In the genomic region with DNA sequence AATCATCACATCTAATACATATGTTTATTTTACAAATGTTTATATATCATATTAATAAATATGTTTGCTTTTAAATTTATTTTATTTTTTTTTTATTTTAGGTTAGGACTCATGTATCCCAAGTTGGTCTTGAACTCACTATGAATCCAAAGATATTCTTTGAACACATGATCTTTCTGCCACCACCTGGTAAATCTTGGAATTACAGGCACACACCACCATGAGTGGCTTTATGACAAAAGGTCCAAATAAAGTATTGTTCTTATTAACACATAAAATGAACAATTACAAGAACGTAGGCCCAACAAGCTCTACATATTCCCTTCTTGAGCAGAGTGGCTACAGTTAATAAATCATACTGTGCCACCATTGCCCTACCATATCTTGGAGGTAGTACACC, we compare ENCODE assay signal across 12 mouse cellular contexts.
DNase-seq lines count a peak whose midpoint lies in the region; ATAC-seq and TF ChIP-seq lines count a peak whose summit lies in the region.
"Had no signal": no experiment of that assay in that cellular context is flagged by ENCODE, and none has a peak within 500 bp of the region (broad histone marks: within the 10 kb centered on the region; RNA-seq: fewer than 3 reads in every experiment).

No protein-coding gene starts in this region.

- H3K4me3 ChIP-seq in layer of hippocampus, adult 2 months, result no peak overlapping the region
- no peak overlapping the region for H3K4me3 ChIP-seq in limb, embryonic 10.5 days
- H3K4me3 ChIP-seq: forebrain, embryonic 12.5 days; liver, embryonic 15.5 days had no signal

- ATAC-seq in cerebellum, adult (ENCODE audit: insufficient number of reproducible peaks, low FRiP score, low TSS enrichment), result no peak
- ATAC-seq: inflammation-experienced regulatory T-cells, adult 6 months had no signal

- H3K4me1 ChIP-seq in limb, embryonic 10.5 days, result no peaks in the 10 kb centered on the region
- H3K4me1 ChIP-seq: forebrain, embryonic 12.5 days; liver, embryonic 15.5 days had no signal

- peak; percentile 68 for TF ChIP-seq CTCF in layer of hippocampus, adult 2 months (conservative IDR thresholded peaks at IDR 0.05)

- DNase-seq in cerebellum, postnatal 14 days, result peak; percentile 17 to 33
- DNase-seq in layer of hippocampus, adult 2 months (ENCODE audit: low spot score in 2 of 2), result no peak
- no peak for DNase-seq in layer of hippocampus, adult 9-10 months (ENCODE audit: low spot score)
- peak; percentile 3 for DNase-seq in thymus, postnatal 4 days
- no peak for DNase-seq in thymus, postnatal 0 days (ENCODE audit: low spot score)
- DNase-seq in limb, embryonic 10.5 days (ENCODE audit: low spot score), result no peak
- no peak for DNase-seq in urinary bladder, postnatal 10 days (ENCODE audit: low spot score)
- DNase-seq: spleen, adult 18-20 months had no signal

- peak overlapping the region; percentile 88 for H3K27ac ChIP-seq in layer of hippocampus, adult 2 months
- H3K27ac ChIP-seq in limb, embryonic 10.5 days, result no peak overlapping the region
- H3K27ac ChIP-seq: forebrain, embryonic 12.5 days; liver, embryonic 15.5 days had no signal

- H3K27me3 ChIP-seq in limb, embryonic 10.5 days (ENCODE audit: low read depth, poor library complexity, severe bottlenecking), result no peaks in the 10 kb centered on the region
- H3K27me3 ChIP-seq: forebrain, embryonic 12.5 days; liver, embryonic 15.5 days had no signal

- no peaks in the 10 kb centered on the region for H3K36me3 ChIP-seq in limb, embryonic 10.5 days
- H3K36me3 ChIP-seq: forebrain, embryonic 12.5 days; liver, embryonic 15.5 days had no signal

- no peaks in the 10 kb centered on the region for H3K9me3 ChIP-seq in limb, embryonic 10.5 days (replicated peaks)
- H3K9me3 ChIP-seq: forebrain, embryonic 12.5 days; liver, embryonic 15.5 days had no signal

- 67% methylated on average over 1 of the region's 1 CpGs for WGBS in limb, embryonic 10.5 days

Comparison
In these comparisons a context has a peak if more than half of its experiments do, and no peak if none do; other contexts are left out.
1. DNase-seq: peak in cerebellum, postnatal 14 days (2 of 2) and thymus, postnatal 4 days (single experiment); none in layer of hippocampus, adult 2 months (0 of 2), layer of hippocampus, adult 9-10 months (single experiment), thymus, postnatal 0 days (single experiment), limb, embryonic 10.5 days (single experiment) and urinary bladder, postnatal 10 days (single experiment).